Mouse (Mus musculus) ES-E14 (cell line): Measurements from ENCODE around the gene Uxs1. TPM values are rescaled to one million over a fixed set of nuclear protein-coding genes. Genes with fewer than 3 reads are reported as not detected.

Experiments
- DNase-seq: peaks from one replicate; pipeline ENCODE4 v3.0.0-alpha.2; 2013; ENCODE audit warnings: low read depth, low spot score
- H3K27ac ChIP-seq: 2 replicates; pipeline ENCODE4 v1.5.1; 2012; ENCODE audit warnings: low read depth, mild to moderate bottlenecking, low read length, moderate library complexity, mixed read lengths; ENCODE audit not compliant: poor library complexity, insufficient read depth, severe bottlenecking
- H3K36me3 ChIP-seq: 2 replicates; pipeline ENCODE4 v1.6.1; 2012; ENCODE audit warnings: mild to moderate bottlenecking, low read length, moderate library complexity, mixed read lengths; ENCODE audit not compliant: control insufficient read depth, poor library complexity, insufficient read depth, severe bottlenecking
- H3K4me1 ChIP-seq, 2 experiments: fragments of 150-350 bp in 1 of 2; sonication (generic) in 1 of 2; 2 replicates each; pipeline ENCODE4 v1.6.1; 2012; ENCODE audit warnings: low read length in 2 of 2, mild to moderate bottlenecking in 1 of 2, mixed read lengths in 1 of 2; ENCODE audit not compliant: control insufficient read depth in 2 of 2, insufficient read depth in 2 of 2, poor library complexity in 1 of 2
- H3K4me3 ChIP-seq, 2 experiments: fragments of 150-350 bp in 1 of 2; sonication (generic) in 1 of 2; 2 replicates each; pipeline ENCODE4 v1.5.1; 2012; ENCODE audit warnings: low read length in 2 of 2, low read depth in 1 of 2, mild to moderate bottlenecking in 1 of 2, mixed read lengths in 1 of 2; ENCODE audit not compliant: insufficient read depth in 1 of 2, poor library complexity in 1 of 2, severe bottlenecking in 1 of 2
- H3K9ac ChIP-seq: 2 replicates; pipeline ENCODE4 v1.6.1; 2012; ENCODE audit warnings: low read depth, mild to moderate bottlenecking, low read length, mixed read lengths; ENCODE audit not compliant: poor library complexity, insufficient read depth, severe bottlenecking
- H3K9me3 ChIP-seq: fragments of 150-350 bp; sonication (generic); 2 replicates; pipeline ENCODE4 v1.6.1; 2012; ENCODE audit warnings: low read depth, mild to moderate bottlenecking, low read length; ENCODE audit not compliant: control insufficient read depth, insufficient read depth
- CHD2 ChIP-seq: IDR thresholded peaks from 2 replicates; pipeline ENCODE4 v1.6.1; 2014; ENCODE audit warnings: mild to moderate bottlenecking, low read depth, low read length, inconsistent platforms
- HCFC1 ChIP-seq: IDR thresholded peaks from 2 replicates; pipeline ENCODE4 v1.6.1; 2012; ENCODE audit warnings: low read length, inconsistent platforms, borderline replicate concordance; ENCODE audit not compliant: insufficient read depth
- MAFK ChIP-seq: IDR thresholded peaks from 2 replicates; pipeline ENCODE4 v1.6.1; 2014; ENCODE audit warnings: mild to moderate bottlenecking, low read depth, low read length, inconsistent platforms; ENCODE audit not compliant: insufficient read depth
- ZC3H11A ChIP-seq: IDR thresholded peaks from 2 replicates; pipeline ENCODE4 v1.6.1; 2012; ENCODE audit warnings: low read depth, mild to moderate bottlenecking, inconsistent platforms, low read length, borderline replicate concordance
- ZNF384 ChIP-seq: IDR thresholded peaks from 2 replicates; pipeline ENCODE4 v1.6.1; 2012; ENCODE audit warnings: low read depth, low read length, inconsistent platforms
- in situ Hi-C, 2 experiments: fragments of 600-800 bp; cut with MboI; formaldehyde crosslinking; loops; one replicate each; pipeline ENCODE4 v1.15.1; 2025; ENCODE audit warnings: low sequenced_read_pairs in 2 of 2, inconsistent platforms in 1 of 2; ENCODE audit not compliant: unreplicated experiment in 2 of 2
- total RNA-seq: library from RNA; depleted of rRNA; stranded (reverse); fragments of 300-350 nt; gene quantifications from 2 replicates; pipeline ENCODE4 v1.2.3, GENCODE M21; 2012

Gene Uxs1
- total RNA-seq, 1 experiment = 36.2 TPM

- Histone ChIP-seq H3K9me3 (no peaks in the 10 kb centered on the region), H3K4me1 (no peaks in the 10 kb centered on the region), H3K36me3 (peaks cover 2% of the 10 kb centered on the region; the same call in 1 of the 2 replicates), H3K4me3 (no peak overlapping the region), H3K27ac (no peak overlapping the region), H3K9ac (no peak overlapping the region)
- TF ChIP-seq ZNF384 (no peak), HCFC1 (no peak), MAFK (no peak), ZC3H11A (no peak), CHD2 (no peak)
- in situ Hi-C loops = loop anchor here in 1 of 2 experiments (25.0 kb wide), 1 partner anchor 296 kb away; the partner anchor contains the start of gene Gm8251
- DNase-seq = no peak
These were observed 61.3 kb downstream of the Uxs1 start for GRCm38 (mm10) chr1:43766328-43766727.

GRCm38 (mm10) chr1:43764481-43764880 lies 63.1 kb downstream of the Uxs1 start:
- Histone ChIP-seq H3K9me3 (no peaks in the 10 kb centered on the region), H3K27ac (no peak overlapping the region), H3K36me3 (no peaks in the 10 kb centered on the region), H3K9ac (no peak overlapping the region), H3K4me1 (no peaks in the 10 kb centered on the region), H3K4me3 (no peak overlapping the region)
- TF ChIP-seq MAFK = no peak
- no peak for TF ChIP-seq CHD2
- TF ChIP-seq ZNF384 = no peak
- TF ChIP-seq ZC3H11A = no peak
- no peak for TF ChIP-seq HCFC1
- DNase-seq = no peak
- in situ Hi-C loops = loop anchor here in 1 of 2 experiments (25.0 kb wide), 1 partner anchor 298 kb away; the partner anchor contains the start of gene Gm8251

- Histone ChIP-seq H3K9ac (no peak overlapping the region), H3K4me1 (no peaks in the 10 kb centered on the region), H3K9me3 (no peaks in the 10 kb centered on the region), H3K27ac (no peak overlapping the region), H3K4me3 (no peak overlapping the region), H3K36me3 (no peaks in the 10 kb centered on the region)
- no peak for DNase-seq
- TF ChIP-seq ZNF384 = no peak
- TF ChIP-seq MAFK = no peak
- TF ChIP-seq HCFC1 = no peak
- no peak for TF ChIP-seq ZC3H11A
- TF ChIP-seq CHD2 = no peak
- in situ Hi-C loops = loop anchor here in 1 of 2 experiments (25.0 kb wide), 1 partner anchor 302 kb away; the partner anchor contains the start of gene Gm8251
These were observed 67.5 kb downstream of the Uxs1 start for GRCm38 (mm10) chr1:43760085-43760484.

- no peak for DNase-seq
- no peaks in the 10 kb centered on the region for H3K9me3 ChIP-seq
- TF ChIP-seq MAFK (no peak), ZC3H11A (no peak), CHD2 (no peak), ZNF384 (no peak), HCFC1 (no peak)
- peaks cover 2% of the 10 kb centered on the region; the same call in 1 of the 2 replicates for H3K36me3 ChIP-seq
- H3K4me3 ChIP-seq = no peak overlapping the region
- H3K9ac ChIP-seq = no peak overlapping the region
- no peaks in the 10 kb centered on the region for H3K4me1 ChIP-seq
- in situ Hi-C loops = loop anchor here in 1 of 2 experiments (25.0 kb wide), 1 partner anchor 308 kb away; the partner anchor contains the start of gene Gm8251
- no peak overlapping the region for H3K27ac ChIP-seq
These were observed 72.9 kb downstream of the Uxs1 start for GRCm38 (mm10) chr1:43754448-43755312.
